Mouse (Mus musculus) forebrain, embryonic 10.5 days (tissue): ENCODE data around the gene Plcb1. TPM values are rescaled to one million over a fixed set of nuclear protein-coding genes. Genes with fewer than 3 reads are reported as not detected.

Source experiments
- DNase-seq: peaks from one replicate; pipeline ENCODE4 v3.0.0-alpha.2; 2017; ENCODE audit warnings: low spot score; ENCODE audit errors: extremely low spot score
- H3K27ac ChIP-seq: fragments of 300-500 bp; sonication (generic); 2 replicates; pipeline ENCODE4 v1.5.1; 2016; ENCODE audit warnings: mild to moderate bottlenecking
- H3K27me3 ChIP-seq: fragments of 300-500 bp; sonication (generic); 2 replicates; pipeline ENCODE4 v1.6.1; 2016; ENCODE audit warnings: mild to moderate bottlenecking; ENCODE audit not compliant: poor library complexity, severe bottlenecking
- H3K36me3 ChIP-seq: fragments of 300-500 bp; sonication (generic); replicated peaks from 2 replicates; pipeline ENCODE4 v1.6.1; 2016; ENCODE audit warnings: mild to moderate bottlenecking, moderate library complexity
- H3K4me1 ChIP-seq: fragments of 300-500 bp; sonication (generic); 2 replicates; pipeline ENCODE4 v1.6.1; 2016
- H3K4me3 ChIP-seq: fragments of 300-500 bp; sonication (generic); 2 replicates; pipeline ENCODE4 v1.5.1; 2016; ENCODE audit warnings: mild to moderate bottlenecking, moderate library complexity
- H3K9me3 ChIP-seq: fragments of 300-500 bp; sonication (generic); 2 replicates; pipeline ENCODE4 v1.6.1; 2016; ENCODE audit warnings: mild to moderate bottlenecking, moderate library complexity
- WGBS: fragments of 180-500 bp; shearing (Covaris S2); methylation state at CpG from one replicate; pipeline ENCODE4 v1.1.7; 2016; 5-methylcytosine and 5-hydroxymethylcytosine counted together
- polyA plus RNA-seq: library from polyadenylated mRNA; unstranded; fragments of >200 nt; fragmentation: Nextera tagmentation; extraction: Ambion mirVana; gene quantifications from 2 replicates; pipeline ENCODE4 v1.2.1, GENCODE M21; 2016

Gene Plcb1
- 3.7 and 4.2 TPM in 2 replicates for polyA plus RNA-seq

DNA sequence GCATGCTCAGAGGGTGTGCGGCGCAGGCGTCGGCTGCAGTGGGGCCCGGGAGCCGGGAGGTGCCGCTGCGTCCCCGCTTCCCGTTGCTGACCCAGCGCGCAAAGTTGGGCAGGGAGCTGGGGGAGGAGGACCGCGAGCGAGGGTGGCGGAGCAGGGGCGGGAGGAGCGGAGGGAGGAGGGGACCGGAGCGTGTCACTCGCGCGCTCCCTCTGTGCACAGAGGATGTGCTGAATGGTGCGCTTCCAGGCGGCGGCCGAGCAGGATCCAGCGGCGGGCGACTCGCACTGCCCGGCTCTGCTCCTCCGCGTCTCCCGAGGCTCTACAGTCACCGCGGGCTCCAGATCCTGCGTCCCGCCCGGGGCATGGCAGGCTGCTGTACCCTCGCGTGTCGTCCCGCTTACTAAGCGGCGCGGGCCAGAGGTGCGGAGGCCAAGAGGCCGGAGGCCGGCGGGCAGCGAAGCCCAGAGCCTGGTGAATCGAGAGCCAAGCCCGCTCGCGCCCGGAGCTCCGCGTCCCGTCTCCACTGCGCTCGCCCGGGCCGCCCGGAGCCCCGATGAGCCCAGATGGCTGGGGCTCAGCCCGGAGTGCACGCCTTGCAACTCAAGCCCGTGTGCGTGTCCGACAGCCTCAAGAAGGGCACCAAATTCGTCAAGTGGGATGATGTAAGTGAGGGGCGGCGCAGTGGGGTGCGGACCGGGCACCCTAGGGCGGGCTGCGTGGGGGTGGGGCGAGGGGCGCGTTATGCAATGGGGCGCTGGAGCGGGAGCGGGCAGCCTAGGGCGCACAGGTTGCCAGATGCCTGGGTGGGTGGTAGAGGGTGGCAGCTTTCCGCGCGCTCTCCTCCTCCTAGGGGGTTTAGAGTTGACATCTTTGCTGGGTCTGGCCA, at the start of gene Plcb1:
Gene Plcb1, plus strand, starts transcription at position 98 of the 886 bp plus-strand sequence.
- peak; percentile 85 for DNase-seq
- under 1% methylated on average over 84 of the region's 88 CpGs for WGBS
- Histone ChIP-seq H3K4me3 (peak within 1 kb of the TSS; percentile 76), H3K9me3 (no peaks in the 10 kb centered on the region), H3K4me1 (peaks cover 30% of the 10 kb centered on the region), H3K36me3 (no peaks in the 10 kb centered on the region), H3K27ac (peak within 1 kb of the TSS; percentile 88), H3K27me3 (peaks cover 39% of the 10 kb centered on the region)

DNA sequence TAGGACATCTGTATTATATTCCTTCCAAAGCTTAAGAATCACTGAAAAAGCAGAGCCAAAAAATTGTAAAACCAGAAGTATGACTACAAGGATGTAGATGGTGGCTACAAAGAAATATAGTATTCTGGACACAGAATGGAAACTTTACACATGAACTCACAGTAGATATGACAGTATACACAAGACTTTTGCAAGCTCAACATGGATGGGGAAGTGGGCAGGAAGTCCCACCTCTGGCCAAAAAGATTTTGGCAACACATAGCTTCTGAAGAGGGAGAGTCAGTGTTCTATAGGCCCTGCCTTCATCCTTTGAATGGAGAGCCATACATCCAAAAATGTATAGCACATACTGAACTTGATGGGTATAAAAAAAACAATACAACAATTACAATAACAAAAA, 30.3 kb upstream of the Plcb1 start:
- no peak for DNase-seq
- H3K27ac ChIP-seq = no peak overlapping the region
- H3K4me1 ChIP-seq = no peaks in the 10 kb centered on the region
- H3K36me3 ChIP-seq = no peaks in the 10 kb centered on the region
- no peaks in the 10 kb centered on the region for H3K9me3 ChIP-seq
- H3K4me3 ChIP-seq = no peak overlapping the region
- H3K27me3 ChIP-seq = no peaks in the 10 kb centered on the region

- WGBS = 79% methylated on average over 1 of the region's 1 CpGs
- H3K27me3 ChIP-seq = no peaks in the 10 kb centered on the region
- H3K36me3 ChIP-seq = no peaks in the 10 kb centered on the region
- H3K4me3 ChIP-seq = no peak overlapping the region
- no peaks in the 10 kb centered on the region for H3K4me1 ChIP-seq
- H3K9me3 ChIP-seq = no peaks in the 10 kb centered on the region
- no peak overlapping the region for H3K27ac ChIP-seq
- no peak for DNase-seq
These were observed 29.8 kb upstream of the Plcb1 start for GRCm38 (mm10) chr2:134756086-134756485.

GRCm38 (mm10) chr2:134761029-134761428, 24.8 kb upstream of the Plcb1 start:
- no peak overlapping the region for H3K27ac ChIP-seq
- no peak for DNase-seq
- H3K27me3 ChIP-seq = no peaks in the 10 kb centered on the region
- H3K36me3 ChIP-seq = no peaks in the 10 kb centered on the region
- no peak overlapping the region for H3K4me3 ChIP-seq
- no peaks in the 10 kb centered on the region for H3K9me3 ChIP-seq
- 87% methylated on average over 1 of the region's 1 CpGs for WGBS
- H3K4me1 ChIP-seq = no peaks in the 10 kb centered on the region

GRCm38 (mm10) chr2:134763406-134763990, 22.4 kb upstream of the Plcb1 start:
- Histone ChIP-seq H3K27me3 (no peaks in the 10 kb centered on the region), H3K36me3 (no peaks in the 10 kb centered on the region), H3K4me3 (no peak overlapping the region), H3K27ac (no peak overlapping the region), H3K4me1 (no peaks in the 10 kb centered on the region), H3K9me3 (no peaks in the 10 kb centered on the region)
- WGBS = 94% methylated on average over 8 of the region's 8 CpGs
- DNase-seq = no peak

DNA sequence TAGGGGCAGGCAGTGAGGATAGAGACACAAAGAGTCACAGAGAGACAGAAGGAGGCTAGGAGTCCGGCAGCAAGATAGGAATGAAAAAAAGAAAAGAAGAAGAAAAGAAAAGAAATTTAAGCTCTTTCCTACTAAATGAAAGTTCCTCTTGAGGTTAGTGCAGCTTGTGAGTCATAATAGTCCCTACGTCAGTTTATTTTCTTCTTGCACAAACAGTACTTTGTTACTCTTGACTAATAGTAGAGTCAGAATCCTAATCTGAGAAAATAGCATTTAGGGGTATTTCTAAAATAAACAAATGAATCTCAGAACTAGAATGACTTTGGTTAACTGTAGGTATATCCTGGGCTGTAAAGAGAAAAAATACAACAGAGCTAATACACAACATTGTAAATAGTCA, 21.4 kb upstream of the Plcb1 start:
- Histone ChIP-seq H3K27me3 (no peaks in the 10 kb centered on the region), H3K4me3 (no peak overlapping the region), H3K27ac (no peak overlapping the region), H3K9me3 (no peaks in the 10 kb centered on the region), H3K4me1 (no peaks in the 10 kb centered on the region), H3K36me3 (no peaks in the 10 kb centered on the region)
- DNase-seq = no peak
- WGBS = 90% methylated on average over 2 of the region's 2 CpGs

- 72% methylated on average over 5 of the region's 5 CpGs for WGBS
These were observed 6.0 kb upstream of the Plcb1 start for GRCm38 (mm10) chr2:134779826-134780225.

DNA sequence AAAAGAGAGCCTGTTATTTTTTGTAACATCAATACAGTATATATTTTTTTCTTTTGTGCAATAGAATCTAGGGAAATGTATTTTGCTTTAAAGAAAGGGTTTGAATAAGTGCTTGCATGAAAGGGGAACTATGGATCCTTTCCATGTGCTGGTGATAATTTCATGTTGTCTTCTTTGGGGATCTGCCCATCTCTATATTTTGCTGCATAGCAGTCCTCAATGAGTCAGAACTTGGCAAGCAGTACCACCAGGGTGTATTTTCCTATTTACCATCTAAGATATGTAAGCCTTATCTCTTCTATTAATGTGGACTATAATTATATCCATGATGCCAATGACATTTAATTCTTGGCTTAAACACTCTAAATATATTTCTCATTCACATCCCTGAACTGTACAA, 5.6 kb upstream of the Plcb1 start:
- Histone ChIP-seq H3K36me3 (no peaks in the 10 kb centered on the region), H3K4me3 (no peak overlapping the region), H3K27ac (no peak overlapping the region), H3K4me1 (no peaks in the 10 kb centered on the region), H3K9me3 (no peaks in the 10 kb centered on the region), H3K27me3 (peaks cover 13% of the 10 kb centered on the region)
- DNase-seq = no peak

More at GRCm38 (mm10) chr2:134779826-134780225, 6.0 kb upstream of the Plcb1 start:
- no peaks in the 10 kb centered on the region for H3K36me3 ChIP-seq
- H3K4me1 ChIP-seq = no peaks in the 10 kb centered on the region
- no peak overlapping the region for H3K27ac ChIP-seq
- no peaks in the 10 kb centered on the region for H3K9me3 ChIP-seq
- H3K27me3 ChIP-seq = peaks cover 9% of the 10 kb centered on the region
- no peak overlapping the region for H3K4me3 ChIP-seq
- DNase-seq = no peak

DNA sequence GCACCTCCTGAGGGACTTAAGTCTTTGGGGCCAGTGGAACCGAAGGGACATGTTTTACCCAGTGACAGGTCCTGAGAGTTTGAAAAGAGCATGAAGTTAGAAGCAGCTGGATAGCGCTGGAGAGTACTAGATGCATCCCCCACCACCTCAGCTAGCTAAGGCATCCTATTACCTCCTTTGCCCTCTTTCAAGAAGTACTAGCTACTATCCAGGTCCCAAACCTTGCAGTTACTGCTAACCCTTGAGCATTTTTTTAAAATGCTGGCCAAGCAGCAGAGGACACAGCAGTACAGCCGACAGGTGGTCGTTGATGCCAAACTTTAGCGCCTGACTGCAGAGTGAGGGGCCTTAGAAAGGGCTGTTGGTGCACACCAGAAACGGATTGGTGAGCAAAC, 986 bp downstream of the Plcb1 start:
- peaks cover 30% of the 10 kb centered on the region for H3K4me1 ChIP-seq
- WGBS = 7% methylated on average over 6 of the region's 6 CpGs
- no peaks in the 10 kb centered on the region for H3K36me3 ChIP-seq
- peak overlapping the region; percentile 76 for H3K4me3 ChIP-seq
- peaks cover 39% of the 10 kb centered on the region for H3K27me3 ChIP-seq
- peak; percentile 17 for DNase-seq
- peak overlapping the region; percentile 88 for H3K27ac ChIP-seq
- H3K9me3 ChIP-seq = no peaks in the 10 kb centered on the region

DNA sequence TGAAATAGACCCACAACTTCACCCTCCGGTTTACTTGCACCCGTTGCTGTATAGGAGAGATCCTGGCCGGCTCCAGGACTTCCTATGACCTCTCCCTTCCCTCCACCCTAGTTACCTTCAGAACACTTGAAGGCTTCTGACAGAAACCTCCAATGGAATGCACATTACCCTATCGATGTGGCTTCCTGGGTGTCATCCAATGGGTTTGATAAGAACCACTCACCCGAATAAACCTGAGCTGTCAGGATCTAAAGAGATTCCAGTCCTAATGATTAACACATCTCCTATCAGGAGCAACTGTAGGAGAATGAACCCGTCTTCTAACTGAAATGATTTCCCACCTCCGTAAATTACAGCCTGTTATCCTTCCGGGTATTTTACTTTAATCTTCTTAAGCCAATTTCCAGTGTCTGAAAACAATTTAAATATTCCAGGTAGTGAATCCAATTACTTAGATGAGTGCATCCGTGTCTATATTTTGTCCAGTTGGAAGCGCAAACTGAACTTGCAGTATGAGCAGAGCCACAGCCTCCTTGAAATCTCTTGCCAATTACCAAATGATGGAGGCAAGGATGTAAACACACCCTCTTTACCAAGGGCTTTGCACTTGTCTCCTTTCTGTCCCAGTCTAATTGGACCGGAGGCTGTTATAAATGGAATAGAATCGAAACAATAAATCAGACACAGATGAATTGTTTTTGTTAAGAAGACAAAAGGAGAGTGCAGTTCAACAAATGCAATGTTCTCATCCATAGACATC, 1.6 kb downstream of the Plcb1 start:
- H3K4me3 ChIP-seq = peak overlapping the region; percentile 76; the same call in 1 of the 2 replicates
- H3K27ac ChIP-seq = no peak overlapping the region
- no peaks in the 10 kb centered on the region for H3K9me3 ChIP-seq
- H3K36me3 ChIP-seq = no peaks in the 10 kb centered on the region
- peaks cover 30% of the 10 kb centered on the region for H3K4me1 ChIP-seq
- DNase-seq = no peak
- 54% methylated on average over 12 of the region's 12 CpGs for WGBS
- peaks cover 39% of the 10 kb centered on the region for H3K27me3 ChIP-seq

DNA sequence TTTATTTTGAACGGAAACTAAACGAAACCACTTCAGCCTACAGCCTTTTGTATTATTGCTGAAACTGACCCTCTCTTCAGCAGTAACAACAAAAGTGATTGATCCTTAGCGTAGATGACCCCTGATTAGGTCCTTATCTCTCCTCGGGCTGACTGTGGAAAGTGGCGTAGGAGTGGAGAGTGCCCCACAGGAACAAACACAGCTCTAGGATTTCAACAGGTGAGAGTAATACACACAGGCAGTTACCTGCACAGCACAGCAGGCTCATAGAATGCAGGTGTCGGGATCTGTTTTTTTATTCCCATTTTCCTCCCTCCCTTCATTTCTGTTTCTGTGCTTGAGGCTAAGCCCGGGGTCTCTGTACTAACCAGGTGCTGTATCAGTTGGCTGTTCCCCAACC, 7.1 kb downstream of the Plcb1 start:
- H3K9me3 ChIP-seq = no peaks in the 10 kb centered on the region
- H3K36me3 ChIP-seq = no peaks in the 10 kb centered on the region
- H3K27ac ChIP-seq = no peak overlapping the region
- no peak for DNase-seq
- H3K4me3 ChIP-seq = no peak overlapping the region
- H3K27me3 ChIP-seq = peaks cover 9% of the 10 kb centered on the region; the same call in 1 of the 2 replicates
- H3K4me1 ChIP-seq = peaks cover 7% of the 10 kb centered on the region
- 84% methylated on average over 7 of the region's 7 CpGs for WGBS

GRCm38 (mm10) chr2:134800226-134800625, 14.4 kb downstream of the Plcb1 start:
- H3K4me3 ChIP-seq = no peak overlapping the region
- no peaks in the 10 kb centered on the region for H3K27me3 ChIP-seq
- no peaks in the 10 kb centered on the region for H3K4me1 ChIP-seq
- DNase-seq = no peak
- WGBS = 94% methylated on average over 1 of the region's 1 CpGs
- H3K9me3 ChIP-seq = no peaks in the 10 kb centered on the region
- H3K36me3 ChIP-seq = no peaks in the 10 kb centered on the region
- no peak overlapping the region for H3K27ac ChIP-seq

GRCm38 (mm10) chr2:134816383-134816782, 30.5 kb downstream of the Plcb1 start:
- Histone ChIP-seq H3K4me1 (no peaks in the 10 kb centered on the region), H3K27me3 (no peaks in the 10 kb centered on the region), H3K36me3 (no peaks in the 10 kb centered on the region), H3K9me3 (no peaks in the 10 kb centered on the region), H3K4me3 (no peak overlapping the region), H3K27ac (no peak overlapping the region)
- no peak for DNase-seq
- WGBS = 92% methylated on average over 11 of the region's 11 CpGs
